Mouse (Mus musculus): ENCODE data around the gene Vti1a.

DNA sequence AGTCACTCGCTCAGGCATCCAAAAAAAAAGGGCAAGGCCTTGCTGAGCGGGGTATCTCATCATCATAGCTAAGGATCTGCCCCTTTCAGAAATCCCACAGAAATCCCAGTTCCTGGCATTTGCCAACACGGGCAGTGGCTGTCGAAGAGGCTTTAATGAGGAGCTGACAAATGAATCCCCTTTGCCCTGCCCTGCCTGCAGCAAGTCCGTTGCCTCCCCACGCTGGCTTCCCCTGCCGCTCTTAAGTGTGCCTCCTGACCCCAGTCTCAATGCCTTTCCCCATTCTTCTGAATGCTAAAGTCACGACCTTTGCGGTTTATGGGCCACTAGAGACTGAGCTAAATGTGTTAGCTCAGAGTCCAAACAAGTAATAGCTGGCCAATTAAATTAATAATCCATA, 352.8 kb downstream of the Vti1a start:
- no peak for TF ChIP-seq GATA1 (IDR thresholded peaks at IDR 0.05; ENCODE audit: borderline replicate concordance, low read length)
- TF ChIP-seq FLI1 (IDR thresholded peaks at IDR 0.05; ENCODE audit: low read length) = no peak
